Mouse (Mus musculus) heart, embryonic 14.5 days (tissue): ENCODE measurements around the gene Slc47a2. TPM values are rescaled to one million over a fixed set of nuclear protein-coding genes. Genes with fewer than 3 reads are reported as not detected.

Experiments used
- ATAC-seq: fragments of 200-750 bp; cut with Nextera tagmentation; 2 replicates; pipeline ENCODE4 v1.8.0; 2017; ENCODE audit warnings: low read depth, moderate TSS enrichment; ENCODE audit not compliant: insufficient number of reproducible peaks, insufficient read depth, low FRiP score
- H3K27ac ChIP-seq, 2 experiments: fragments of 200-500 bp in 1 of 2; fragments of 300-500 bp in 1 of 2; sonication (generic) in 1 of 2; replicated peaks in 1 of 2; 2 replicates each; pipeline ENCODE4 v1.5.1; 2012 to 2014; ENCODE audit warnings: low read depth in 2 of 2, low read length in 2 of 2, control low read depth in 1 of 2, mild to moderate bottlenecking in 1 of 2, mixed read lengths in 1 of 2; ENCODE audit not compliant: control insufficient read depth in 1 of 2, insufficient read depth in 1 of 2
- H3K27me3 ChIP-seq: fragments of 300-500 bp; sonication (generic); 2 replicates; pipeline ENCODE4 v1.6.1; 2014; ENCODE audit warnings: mild to moderate bottlenecking, low read length, control low read depth; ENCODE audit not compliant: control insufficient read depth, insufficient read depth
- H3K36me3 ChIP-seq: fragments of 300-500 bp; sonication (generic); 2 replicates; pipeline ENCODE4 v1.6.1; 2014; ENCODE audit warnings: mild to moderate bottlenecking, control low read depth, low read length, mixed read lengths; ENCODE audit not compliant: control insufficient read depth, insufficient read depth
- H3K4me1 ChIP-seq, 2 experiments: fragments of 200-500 bp in 1 of 2; fragments of 300-500 bp in 1 of 2; sonication (generic) in 1 of 2; 2 replicates each; pipeline ENCODE4 v1.6.1; 2012 to 2014; ENCODE audit warnings: low read length in 2 of 2, control low read depth in 1 of 2, mixed read lengths in 1 of 2; ENCODE audit not compliant: control insufficient read depth in 2 of 2, insufficient read depth in 2 of 2
- H3K4me2 ChIP-seq: fragments of 300-500 bp; sonication (generic); 2 replicates; pipeline ENCODE4 v1.6.1; 2014; ENCODE audit warnings: mild to moderate bottlenecking, low read length
- H3K4me3 ChIP-seq, 2 experiments: fragments of 200-500 bp in 1 of 2; fragments of 300-500 bp in 1 of 2; sonication (generic) in 1 of 2; 2 replicates each; pipeline ENCODE4 v1.5.1; 2012 to 2014; ENCODE audit warnings: low read length in 2 of 2, mild to moderate bottlenecking in 2 of 2, control low read depth in 1 of 2, low read depth in 1 of 2, moderate library complexity in 1 of 2; ENCODE audit not compliant: control insufficient read depth in 1 of 2, insufficient read depth in 1 of 2
- H3K9ac ChIP-seq: fragments of 300-500 bp; sonication (generic); 2 replicates; pipeline ENCODE4 v1.6.1; 2014; ENCODE audit warnings: mild to moderate bottlenecking, low read length
- H3K9me3 ChIP-seq: fragments of 300-500 bp; sonication (generic); 2 replicates; pipeline ENCODE4 v1.6.1; 2016; ENCODE audit warnings: low read length, control low read depth; ENCODE audit not compliant: control insufficient read depth
- WGBS: fragments of 180-500 bp; shearing (Covaris S2); extraction: QIAGEN DNeasy Blood & Tissue Kit; methylation state at CpG from one replicate; pipeline ENCODE4 v1.1.7; 2014; 5-methylcytosine and 5-hydroxymethylcytosine counted together
- polyA plus RNA-seq: library from polyadenylated mRNA; unstranded; fragments of >200 nt; fragmentation: Nextera tagmentation; extraction: Ambion mirVana; gene quantifications from 2 replicates; pipeline ENCODE4 v1.2.1, GENCODE M21; 2014

Gene Slc47a2
- polyA plus RNA-seq, result 0.35 TPM in 1 of 2 replicates, not detected in the other

DNA sequence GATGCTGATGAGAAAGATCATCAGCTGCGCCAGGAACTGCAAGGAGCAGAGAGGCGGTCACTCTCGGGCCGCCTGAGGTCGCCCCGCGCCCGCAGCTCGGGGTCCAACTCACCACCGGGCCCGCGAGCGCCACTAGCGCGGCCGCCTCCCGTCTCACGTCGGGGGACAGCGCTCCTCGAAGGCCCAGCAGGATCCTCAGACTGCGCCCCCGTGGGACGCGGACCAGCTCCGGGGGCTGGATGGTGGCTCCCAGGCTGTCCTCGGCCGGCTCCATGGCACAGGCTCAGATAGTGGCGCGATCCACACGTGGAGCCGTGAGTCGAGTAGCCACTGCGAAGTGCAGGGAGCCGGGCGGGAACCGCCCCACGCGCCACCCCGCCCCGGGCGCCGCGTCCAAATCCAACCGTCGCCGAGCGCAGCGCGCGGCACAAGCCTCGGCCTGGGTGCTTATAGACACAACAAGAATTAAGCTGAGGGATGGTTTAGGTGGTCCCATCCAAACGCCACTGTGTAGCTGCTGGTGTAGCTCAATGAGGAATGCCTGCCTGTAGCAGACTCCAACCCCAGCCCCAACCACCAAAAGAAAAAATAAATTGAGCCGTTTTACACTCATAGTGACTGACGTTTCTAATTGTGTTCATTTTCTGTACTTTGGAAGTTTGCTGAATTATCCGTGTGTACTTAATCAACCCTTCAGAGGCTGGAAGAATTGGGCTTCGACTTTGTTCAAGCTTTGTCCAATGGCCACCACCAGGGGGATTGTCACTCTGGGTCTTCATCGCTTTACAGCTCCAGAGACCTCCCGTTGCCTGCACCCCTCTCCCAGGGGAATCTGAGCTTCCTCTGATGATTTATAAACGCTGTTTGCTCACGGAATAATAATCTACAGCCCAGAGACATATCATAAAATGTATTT is at the start of gene Slc47a2:
TSS of gene Slc47a2 (minus strand) at position 356 of the 916 bp plus-strand sequence.
- Histone ChIP-seq H3K4me2 (peak within 1 kb of the TSS; percentile 82), H3K9ac (peak within 1 kb of the TSS; percentile 65), H3K9me3 (no peaks in the 10 kb centered on the region), H3K4me3 (peak within 1 kb of the TSS; percentile 35 to 44), H3K27me3 (peaks cover 13% of the 10 kb centered on the region), H3K27ac (no peak within 1 kb of the TSS), H3K4me1 (peaks cover 4 to 13% of the 10 kb centered on the region in 2 experiments; a peak in 2 of 4 replicates), H3K36me3 (0 out of 2 replicates have a peak, but pooled peaks cover 7% of the 10 kb centered on the region)
- 4% methylated on average over 61 of the region's 61 CpGs for WGBS
- no peak; the same call in 1 of the 2 replicates for ATAC-seq

DNA sequence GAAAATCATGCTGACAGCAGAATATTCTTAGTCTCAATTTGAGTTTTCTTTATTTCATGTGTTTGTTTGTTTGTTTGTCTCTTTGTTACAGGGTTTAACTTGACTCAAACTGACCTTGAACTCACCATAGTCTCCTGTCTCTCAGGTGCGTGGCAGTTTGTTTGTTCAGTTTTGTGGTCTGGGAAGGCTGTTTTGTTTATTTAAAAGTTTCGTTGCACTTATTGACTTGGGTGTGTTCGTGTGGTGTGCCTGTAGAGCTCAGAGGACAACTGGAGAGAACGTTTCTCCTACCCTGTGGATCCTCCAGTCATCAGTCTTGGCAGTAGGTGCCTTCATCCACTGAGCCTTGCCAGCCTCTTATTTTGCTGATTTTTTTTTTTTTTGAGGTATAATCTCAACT is 46.3 kb upstream of the Slc47a2 start:
- 0 out of 2 replicates have a peak, but pooled peaks cover 2% of the 10 kb centered on the region for H3K9me3 ChIP-seq
- WGBS, result 72% methylated on average over 4 of the region's 4 CpGs
- no peak for ATAC-seq
- H3K9ac ChIP-seq, result no peak overlapping the region
- H3K4me1 ChIP-seq, result no peaks in the 10 kb centered on the region
- H3K27me3 ChIP-seq, result no peaks in the 10 kb centered on the region
- no peak overlapping the region for H3K4me3 ChIP-seq
- H3K27ac ChIP-seq, result no peak overlapping the region
- no peak overlapping the region for H3K4me2 ChIP-seq
- no peaks in the 10 kb centered on the region for H3K36me3 ChIP-seq

GRCm38 (mm10) chr11:61388012-61388411 is 45.4 kb upstream of the Slc47a2 start:
- H3K9ac ChIP-seq, result no peak overlapping the region
- H3K36me3 ChIP-seq, result no peaks in the 10 kb centered on the region
- H3K9me3 ChIP-seq, result 0 out of 2 replicates have a peak, but pooled peaks cover 2% of the 10 kb centered on the region
- no peak for ATAC-seq
- H3K4me3 ChIP-seq, result no peak overlapping the region
- H3K4me1 ChIP-seq, result no peaks in the 10 kb centered on the region
- 58% methylated on average over 6 of the region's 6 CpGs for WGBS
- no peaks in the 10 kb centered on the region for H3K27me3 ChIP-seq
- H3K27ac ChIP-seq, result no peak overlapping the region
- H3K4me2 ChIP-seq, result no peak overlapping the region

GRCm38 (mm10) chr11:61387233-61387632 is 44.6 kb upstream of the Slc47a2 start:
- no peak overlapping the region for H3K27ac ChIP-seq
- no peaks in the 10 kb centered on the region for H3K36me3 ChIP-seq
- no peaks in the 10 kb centered on the region for H3K4me1 ChIP-seq
- no peak for ATAC-seq
- no peak overlapping the region for H3K9ac ChIP-seq
- H3K27me3 ChIP-seq, result no peaks in the 10 kb centered on the region
- 64% methylated on average over 6 of the region's 6 CpGs for WGBS
- 0 out of 2 replicates have a peak, but pooled peaks cover 2% of the 10 kb centered on the region for H3K9me3 ChIP-seq
- no peak overlapping the region for H3K4me3 ChIP-seq
- no peak overlapping the region for H3K4me2 ChIP-seq

- no peak overlapping the region for H3K4me2 ChIP-seq
- H3K4me1 ChIP-seq, result no peaks in the 10 kb centered on the region
- H3K27ac ChIP-seq, result no peak overlapping the region
- no peak overlapping the region for H3K9ac ChIP-seq
- no peaks in the 10 kb centered on the region for H3K36me3 ChIP-seq
- no peaks in the 10 kb centered on the region for H3K27me3 ChIP-seq
- 60% methylated on average over 4 of the region's 4 CpGs for WGBS
- no peaks in the 10 kb centered on the region for H3K9me3 ChIP-seq
- no peak for ATAC-seq
- no peak overlapping the region for H3K4me3 ChIP-seq
Observed at GRCm38 (mm10) chr11:61385725-61386124, 43.1 kb upstream of the Slc47a2 start.

DNA sequence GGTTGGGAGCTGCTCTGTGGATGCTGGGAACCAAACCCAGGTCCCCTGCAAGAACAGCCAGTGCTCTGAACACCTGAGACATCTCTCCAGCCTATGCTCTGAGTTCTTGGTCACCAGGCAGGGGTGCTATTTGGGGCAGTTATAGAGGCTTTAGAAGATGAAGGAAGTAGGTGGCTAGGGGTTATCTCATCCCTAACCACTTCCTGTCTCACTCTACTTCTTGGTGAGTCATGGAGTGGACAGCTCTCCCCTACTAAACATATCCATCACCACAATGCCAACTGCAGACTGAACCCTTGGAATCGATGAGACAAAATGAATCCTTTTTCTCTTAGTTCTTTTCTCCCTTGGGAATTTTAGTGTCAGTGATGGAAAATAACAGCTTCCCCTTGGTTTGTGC is 38.6 kb upstream of the Slc47a2 start:
- peaks cover 11 to 13% of the 10 kb centered on the region in 2 experiments; a peak in 3 of 4 replicates for H3K4me1 ChIP-seq
- H3K27me3 ChIP-seq, result peaks cover 14% of the 10 kb centered on the region
- no peaks in the 10 kb centered on the region for H3K9me3 ChIP-seq
- H3K27ac ChIP-seq, result no peak overlapping the region
- no peak for ATAC-seq
- no peak overlapping the region for H3K4me2 ChIP-seq
- WGBS, result 94% methylated on average over 1 of the region's 1 CpGs
- H3K36me3 ChIP-seq, result no peaks in the 10 kb centered on the region
- no peak overlapping the region for H3K4me3 ChIP-seq
- no peak overlapping the region for H3K9ac ChIP-seq

GRCm38 (mm10) chr11:61378651-61379050 is 36.0 kb upstream of the Slc47a2 start:
- WGBS, result 70% methylated on average over 4 of the region's 4 CpGs
- Histone ChIP-seq H3K4me3 (no peak overlapping the region), H3K27me3 (peaks cover 20% of the 10 kb centered on the region), H3K9ac (no peak overlapping the region), H3K27ac (no peak overlapping the region), H3K4me2 (no peak overlapping the region), H3K9me3 (no peaks in the 10 kb centered on the region), H3K4me1 (peaks cover 13 to 16% of the 10 kb centered on the region in 2 experiments; a peak in 3 of 4 replicates), H3K36me3 (no peaks in the 10 kb centered on the region)
- ATAC-seq, result no peak
